Mouse (Mus musculus): ENCODE measurements around the gene Meis1. TPM values are rescaled to one million over a fixed set of nuclear protein-coding genes. Genes with fewer than 3 reads are reported as not detected.
A peak's percentile ranks its signal among the peaks of the same experiment; 100 is the strongest.

Gene Meis1
- polyA plus RNA-seq, 1 experiment from 2014 or later: 51.7 TPM

GRCm38 (mm10) chr11:19005007-19005912, 13.5 kb downstream of the Meis1 start:
- peaks cover 24% of the 10 kb centered on the region for H3K4me1 ChIP-seq (ENCODE audit: control insufficient read depth, insufficient read depth, low read length)
- no peaks in the 10 kb centered on the region for H3K9me3 ChIP-seq (ENCODE audit: control insufficient read depth, low read length)
- H3K27me3 ChIP-seq (ENCODE audit: control insufficient read depth, insufficient read depth, low read length): no peaks in the 10 kb centered on the region
- 89% methylated on average over 9 of the region's 9 CpGs for WGBS
- no peak overlapping the region for H3K4me2 ChIP-seq (ENCODE audit: low read length)
- no peak overlapping the region for H3K9ac ChIP-seq (replicated peaks; ENCODE audit: low read length)
- H3K36me3 ChIP-seq (ENCODE audit: control insufficient read depth, insufficient read depth, low read length): no peaks in the 10 kb centered on the region
- H3K4me3 ChIP-seq (replicated peaks; ENCODE audit: low read depth, low read length): no peak overlapping the region
- ATAC-seq (ENCODE audit: low FRiP score, low TSS enrichment) (no peak), DNase-seq (no peak)
- no peak overlapping the region for H3K27ac ChIP-seq (replicated peaks; ENCODE audit: low read depth, low read length)

- Histone ChIP-seq H3K4me2 (ENCODE audit: low read length) (no peak overlapping the region), H3K27ac (replicated peaks; ENCODE audit: low read depth, low read length) (no peak overlapping the region), H3K27me3 (ENCODE audit: control insufficient read depth, insufficient read depth, low read length) (no peaks in the 10 kb centered on the region), H3K4me3 (replicated peaks; ENCODE audit: low read depth, low read length) (no peak overlapping the region), H3K9me3 (ENCODE audit: control insufficient read depth, low read length) (no peaks in the 10 kb centered on the region), H3K9ac (replicated peaks; ENCODE audit: low read length) (no peak overlapping the region), H3K4me1 (ENCODE audit: control insufficient read depth, insufficient read depth, low read length) (peaks cover 8% of the 10 kb centered on the region; the same call in 1 of the 2 replicates), H3K36me3 (ENCODE audit: control insufficient read depth, insufficient read depth, low read length) (no peaks in the 10 kb centered on the region; the same call in 1 of the 2 replicates)
- DNase-seq: no peak
- ATAC-seq (ENCODE audit: low FRiP score, low TSS enrichment): no peak
- WGBS: 31% methylated on average over 5 of the region's 5 CpGs
Measured at GRCm38 (mm10) chr11:19003066-19003465, 15.7 kb downstream of the Meis1 start.

DNA sequence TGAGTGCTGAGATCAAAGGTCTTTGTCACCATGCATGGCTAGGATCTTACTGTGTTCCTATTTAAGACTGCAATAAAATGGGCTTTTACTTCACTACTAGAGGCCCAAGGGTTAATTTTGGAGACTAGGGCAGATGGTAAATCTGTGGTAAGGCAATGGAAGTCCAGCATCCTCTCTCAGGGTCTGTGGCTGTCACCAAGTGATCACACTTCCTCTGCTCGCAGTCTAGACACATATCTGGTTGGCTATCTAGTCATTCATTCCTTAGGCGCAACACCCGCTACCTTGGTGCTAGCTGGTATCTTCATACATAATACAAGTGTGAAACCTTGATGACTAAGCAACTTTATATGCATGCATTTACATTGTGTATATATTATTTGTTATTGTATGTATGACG, 22.0 kb downstream of the Meis1 start:
- no peak for DNase-seq
- H3K4me2 ChIP-seq (ENCODE audit: low read length): no peak overlapping the region
- no peaks in the 10 kb centered on the region for H3K9me3 ChIP-seq (ENCODE audit: control insufficient read depth, low read length)
- no peak for ATAC-seq (ENCODE audit: low FRiP score, low TSS enrichment)
- H3K36me3 ChIP-seq (ENCODE audit: control insufficient read depth, insufficient read depth, low read length): peaks cover 7% of the 10 kb centered on the region
- H3K9ac ChIP-seq (replicated peaks; ENCODE audit: low read length): no peak overlapping the region
- H3K27ac ChIP-seq (replicated peaks; ENCODE audit: low read depth, low read length): no peak overlapping the region
- H3K27me3 ChIP-seq (ENCODE audit: control insufficient read depth, insufficient read depth, low read length): no peaks in the 10 kb centered on the region
- H3K4me3 ChIP-seq (replicated peaks; ENCODE audit: low read depth, low read length): no peak overlapping the region
- WGBS: 98% methylated on average over 4 of the region's 4 CpGs
- H3K4me1 ChIP-seq (ENCODE audit: control insufficient read depth, insufficient read depth, low read length): no peaks in the 10 kb centered on the region

DNA sequence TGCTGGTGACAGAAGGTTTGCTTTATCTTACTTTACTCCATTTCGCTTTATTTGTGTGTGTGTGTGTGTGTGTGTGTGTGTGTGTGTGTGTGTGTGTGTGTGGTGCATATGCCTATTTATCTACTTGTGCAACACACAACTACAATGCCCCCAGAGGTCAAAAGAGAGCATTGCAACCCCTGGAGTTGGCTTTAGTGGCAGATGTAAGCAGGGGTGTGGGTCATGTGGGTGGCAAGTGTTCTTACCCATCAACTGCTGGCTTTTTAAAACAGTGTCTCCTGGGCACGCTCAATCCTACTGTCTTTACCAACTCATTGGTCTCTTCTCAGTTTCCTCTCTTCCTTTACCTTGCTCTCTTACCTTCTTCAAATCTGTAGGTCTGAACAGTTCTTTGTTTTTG, 22.5 kb downstream of the Meis1 start:
- H3K9me3 ChIP-seq (ENCODE audit: control insufficient read depth, low read length): no peaks in the 10 kb centered on the region
- no peak overlapping the region for H3K27ac ChIP-seq (replicated peaks; ENCODE audit: low read depth, low read length)
- H3K9ac ChIP-seq (replicated peaks; ENCODE audit: low read length): no peak overlapping the region
- WGBS: 98% methylated on average over 2 of the region's 2 CpGs
- no peak overlapping the region for H3K4me3 ChIP-seq (replicated peaks; ENCODE audit: low read depth, low read length)
- H3K36me3 ChIP-seq (ENCODE audit: control insufficient read depth, insufficient read depth, low read length): peaks cover 7% of the 10 kb centered on the region
- no peak overlapping the region for H3K4me2 ChIP-seq (ENCODE audit: low read length)
- DNase-seq (no peak), ATAC-seq (ENCODE audit: low FRiP score, low TSS enrichment) (no peak)
- H3K4me1 ChIP-seq (ENCODE audit: control insufficient read depth, insufficient read depth, low read length): 0 out of 2 replicates have a peak, but pooled peaks cover 2% of the 10 kb centered on the region
- H3K27me3 ChIP-seq (ENCODE audit: control insufficient read depth, insufficient read depth, low read length): no peaks in the 10 kb centered on the region

GRCm38 (mm10) chr11:18992796-18993195, 26.0 kb downstream of the Meis1 start:
- Histone ChIP-seq H3K4me1 (ENCODE audit: control insufficient read depth, insufficient read depth, low read length) (peaks cover 26% of the 10 kb centered on the region), H3K4me2 (ENCODE audit: low read length) (no peak overlapping the region), H3K9ac (replicated peaks; ENCODE audit: low read length) (no peak overlapping the region), H3K27me3 (ENCODE audit: control insufficient read depth, insufficient read depth, low read length) (no peaks in the 10 kb centered on the region), H3K9me3 (ENCODE audit: control insufficient read depth, low read length) (no peaks in the 10 kb centered on the region), H3K27ac (replicated peaks; ENCODE audit: low read depth, low read length) (no peak overlapping the region), H3K36me3 (ENCODE audit: control insufficient read depth, insufficient read depth, low read length) (peaks cover 11% of the 10 kb centered on the region), H3K4me3 (replicated peaks; ENCODE audit: low read depth, low read length) (no peak overlapping the region)
- ATAC-seq (ENCODE audit: low FRiP score, low TSS enrichment) (no peak), DNase-seq (no peak)
- 53% methylated on average over 6 of the region's 6 CpGs for WGBS

- peak; percentile 69 for ATAC-seq (ENCODE audit: low FRiP score, low TSS enrichment)
- peaks cover 17% of the 10 kb centered on the region for H3K36me3 ChIP-seq (ENCODE audit: control insufficient read depth, insufficient read depth, low read length)
- no peaks in the 10 kb centered on the region for H3K9me3 ChIP-seq (ENCODE audit: control insufficient read depth, low read length)
- peaks cover 26% of the 10 kb centered on the region for H3K4me1 ChIP-seq (ENCODE audit: control insufficient read depth, insufficient read depth, low read length)
- DNase-seq: peak; percentile 68
- H3K4me2 ChIP-seq (ENCODE audit: low read length): peak overlapping the region; percentile 19
- WGBS: 6% methylated on average over 6 of the region's 6 CpGs
- no peak overlapping the region for H3K4me3 ChIP-seq (replicated peaks; ENCODE audit: low read depth, low read length)
- H3K27me3 ChIP-seq (ENCODE audit: control insufficient read depth, insufficient read depth, low read length): no peaks in the 10 kb centered on the region
- H3K9ac ChIP-seq (replicated peaks; ENCODE audit: low read length): no peak overlapping the region
- peak overlapping the region; percentile 64 for H3K27ac ChIP-seq (replicated peaks; ENCODE audit: low read depth, low read length)
Measured at GRCm38 (mm10) chr11:18990244-18990677, 28.5 kb downstream of the Meis1 start.

DNA sequence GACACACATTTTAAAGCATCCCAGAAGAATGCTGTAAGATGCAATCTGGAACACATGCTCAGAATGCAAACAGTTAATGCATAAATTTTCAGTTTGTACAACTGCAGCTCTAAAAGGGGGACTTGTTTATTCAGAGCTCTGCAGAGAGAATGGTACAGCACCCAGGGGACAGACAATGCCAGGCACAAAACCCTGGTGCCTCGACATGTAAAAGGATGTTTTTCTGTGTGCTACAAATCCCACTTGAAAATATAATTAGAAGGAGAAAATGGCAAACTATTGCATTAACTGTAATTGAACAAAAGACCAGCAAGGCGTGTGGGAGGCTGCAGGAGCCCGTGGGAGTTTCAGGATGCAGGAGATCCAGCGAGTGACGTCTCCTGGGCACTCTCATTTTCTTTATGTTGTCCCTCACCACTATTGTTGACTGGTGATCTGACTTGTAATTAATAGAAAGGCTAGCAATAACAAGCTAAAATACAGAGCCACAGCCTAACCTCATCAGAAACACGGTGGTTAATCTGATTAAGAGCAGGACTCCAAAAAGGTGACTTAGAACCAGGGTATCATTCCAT, 29.0 kb downstream of the Meis1 start:
- Histone ChIP-seq H3K27ac (replicated peaks; ENCODE audit: low read depth, low read length) (peak overlapping the region; percentile 64), H3K4me3 (replicated peaks; ENCODE audit: low read depth, low read length) (no peak overlapping the region), H3K36me3 (ENCODE audit: control insufficient read depth, insufficient read depth, low read length) (peaks cover 17% of the 10 kb centered on the region), H3K4me1 (ENCODE audit: control insufficient read depth, insufficient read depth, low read length) (peaks cover 26% of the 10 kb centered on the region), H3K4me2 (ENCODE audit: low read length) (peak overlapping the region; percentile 19), H3K9me3 (ENCODE audit: control insufficient read depth, low read length) (no peaks in the 10 kb centered on the region), H3K27me3 (ENCODE audit: control insufficient read depth, insufficient read depth, low read length) (no peaks in the 10 kb centered on the region), H3K9ac (replicated peaks; ENCODE audit: low read length) (no peak overlapping the region)
- WGBS: 5% methylated on average over 6 of the region's 6 CpGs
- DNase-seq (peak; percentile 53), ATAC-seq (ENCODE audit: low FRiP score, low TSS enrichment) (peak; percentile 34; the same call in 1 of the 2 replicates)

DNA sequence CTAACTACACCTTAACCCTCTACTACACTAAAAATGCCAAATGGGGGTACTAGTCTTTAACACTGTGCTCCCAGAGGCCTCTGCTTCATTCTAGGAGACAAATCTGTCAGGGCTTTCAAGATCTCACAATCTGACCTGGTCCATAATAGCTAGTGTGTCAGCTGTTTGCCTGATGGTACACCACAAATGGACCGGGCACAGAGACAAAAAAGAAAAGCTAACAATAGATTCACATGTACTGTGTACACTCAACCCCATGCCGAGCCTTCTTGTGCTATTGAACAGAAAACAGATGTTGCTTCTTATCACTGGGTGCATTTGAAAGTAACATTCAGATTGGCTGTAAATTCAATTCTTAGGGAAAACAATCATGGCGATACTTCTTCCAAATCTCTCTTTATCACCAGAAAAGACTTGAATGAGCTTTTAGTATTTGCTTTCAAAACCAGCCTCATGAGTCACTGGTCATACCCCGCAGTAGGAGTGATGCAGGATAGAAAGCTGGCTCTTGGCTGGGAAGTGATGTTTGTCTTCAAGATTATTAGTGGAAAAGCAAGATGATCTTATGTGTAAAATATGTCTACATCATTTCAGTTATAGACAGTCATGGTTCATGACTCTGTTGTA, 30.0 kb downstream of the Meis1 start:
- Histone ChIP-seq H3K36me3 (ENCODE audit: control insufficient read depth, insufficient read depth, low read length) (peaks cover 17% of the 10 kb centered on the region), H3K4me3 (replicated peaks; ENCODE audit: low read depth, low read length) (no peak overlapping the region), H3K9me3 (ENCODE audit: control insufficient read depth, low read length) (no peaks in the 10 kb centered on the region), H3K27me3 (ENCODE audit: control insufficient read depth, insufficient read depth, low read length) (no peaks in the 10 kb centered on the region), H3K9ac (replicated peaks; ENCODE audit: low read length) (no peak overlapping the region), H3K4me1 (ENCODE audit: control insufficient read depth, insufficient read depth, low read length) (peaks cover 26% of the 10 kb centered on the region), H3K27ac (replicated peaks; ENCODE audit: low read depth, low read length) (no peak overlapping the region), H3K4me2 (ENCODE audit: low read length) (no peak overlapping the region)
- WGBS: 57% methylated on average over 4 of the region's 4 CpGs
- ATAC-seq (ENCODE audit: low FRiP score, low TSS enrichment) (no peak), DNase-seq (no peak)
